Mouse (Mus musculus) embryonic fibroblast, embryonic 13.5 days (primary cell): ENCODE measurements around the gene Milr1. TPM values are rescaled to one million over a fixed set of nuclear protein-coding genes. Genes with fewer than 3 reads are reported as not detected.
"Not testable (repeated sequence)": the region's sequence is repeated elsewhere in the genome, so short reads cannot be mapped to it uniquely, and the experiment has no call there.

Source experiments
- H3K27ac ChIP-seq: 2 replicates; pipeline ENCODE4 v1.5.1; 2012; ENCODE audit warnings: low read length, control low read depth, inconsistent platforms; ENCODE audit not compliant: insufficient read depth
- H3K4me1 ChIP-seq: 2 replicates; pipeline ENCODE4 v1.6.1; 2011; ENCODE audit warnings: low read length; ENCODE audit not compliant: control insufficient read depth, insufficient read depth
- H3K4me3 ChIP-seq: 2 replicates; pipeline ENCODE4 v1.5.1; 2011; ENCODE audit warnings: mild to moderate bottlenecking, control low read depth, low read length; ENCODE audit not compliant: insufficient read depth
- CTCF ChIP-seq: IDR thresholded peaks from 2 replicates; pipeline ENCODE4 v1.5.1; 2011; ENCODE audit warnings: mild to moderate bottlenecking, control low read depth, low read length, moderate library complexity, borderline replicate concordance; ENCODE audit not compliant: insufficient read depth
- POLR2A ChIP-seq: IDR thresholded peaks from 2 replicates; pipeline ENCODE4 v1.6.1; 2011; ENCODE audit warnings: low read depth, mild to moderate bottlenecking, control low read depth, low read length, moderate library complexity
- polyA plus RNA-seq: library from polyadenylated mRNA; stranded (reverse); fragments of >200 nt; gene quantifications from 2 replicates; pipeline ENCODE4 v1.2.4, GENCODE M21; 2011; ENCODE audit warnings: low read depth; ENCODE audit not compliant: missing spikeins, insufficient read length

The Milr1 gene
- polyA plus RNA-seq, 1 experiment: 1.4 TPM

- H3K4me3 ChIP-seq: no peak overlapping the region
- peak overlapping the region; percentile 44; the same call in 1 of the 2 replicates for H3K27ac ChIP-seq
- H3K4me1 ChIP-seq: no peaks in the 10 kb centered on the region; the same call in none of the 2 replicates
- TF ChIP-seq CTCF: no peak
Measured at GRCm38 (mm10) chr11:106795679-106796078, 44.7 kb downstream of the Milr1 start.

DNA sequence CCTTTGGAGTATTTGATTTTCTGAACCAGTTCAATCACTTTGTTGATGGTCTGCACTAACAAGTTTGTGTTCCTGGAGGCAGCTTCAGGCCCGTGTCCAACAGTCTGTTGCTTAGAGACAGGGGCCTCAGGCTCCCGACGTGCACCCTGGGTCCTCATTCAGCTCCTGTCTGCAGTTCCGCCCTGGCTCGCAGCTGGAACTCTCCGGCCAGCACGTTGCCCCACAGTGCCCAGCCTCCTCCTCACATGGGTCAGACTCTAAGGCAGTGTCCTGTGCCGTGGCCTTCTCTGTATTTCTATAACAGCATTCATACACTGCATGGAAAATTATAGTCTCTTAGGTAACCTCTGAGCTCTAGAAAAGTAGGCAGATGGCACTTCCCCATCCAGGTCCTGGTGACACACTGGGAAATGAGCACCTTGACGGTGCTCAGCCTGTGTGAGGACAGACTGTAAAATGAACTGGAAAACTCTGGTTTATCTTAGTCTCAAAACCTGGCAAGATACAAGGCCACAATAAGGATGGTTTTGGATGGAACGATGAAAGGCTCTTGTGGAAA is 51.1 kb downstream of the Milr1 start:
- Histone ChIP-seq H3K4me1 (no peaks in the 10 kb centered on the region), H3K4me3 (no peak overlapping the region), H3K27ac (no peak overlapping the region)
- TF ChIP-seq POLR2A (no peak), CTCF (no peak)

- not testable (repeated sequence) for H3K27ac ChIP-seq, H3K4me3 ChIP-seq, H3K4me1 ChIP-seq
Measured at GRCm38 (mm10) chr11:106807442-106807841, 56.4 kb downstream of the Milr1 start.

DNA sequence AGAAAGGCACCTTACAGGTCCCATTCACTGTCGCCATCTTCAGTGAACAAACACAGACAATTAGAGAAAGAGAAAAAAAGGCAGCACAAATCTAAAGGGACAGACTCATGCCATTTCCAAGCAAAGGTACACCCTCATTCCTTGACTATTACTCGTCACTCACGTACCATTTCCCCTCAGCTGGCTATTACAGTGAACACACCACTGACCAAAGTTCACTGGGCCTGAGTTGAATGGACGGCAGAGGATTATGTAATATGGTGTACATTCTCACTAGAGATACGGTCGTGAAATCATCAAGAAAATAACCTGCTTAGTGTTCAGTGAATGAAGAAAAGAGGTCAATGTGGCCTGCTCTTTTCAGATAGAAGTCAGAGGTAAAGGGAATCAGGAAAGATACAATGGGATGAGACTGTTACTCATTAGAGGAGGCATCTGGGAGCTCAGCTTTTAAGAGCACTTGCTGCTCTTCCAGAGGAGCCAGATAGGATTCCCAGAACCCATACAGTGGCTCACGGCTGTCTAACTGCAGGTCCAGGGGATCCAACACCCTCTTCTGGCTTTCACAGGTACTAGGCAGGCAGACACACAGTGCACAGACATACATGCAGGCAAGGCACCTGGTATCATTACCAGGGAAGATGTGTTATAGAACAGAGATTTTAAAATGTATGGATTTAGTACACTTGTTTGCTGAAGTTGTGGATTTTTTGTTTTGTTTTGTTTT is 61.5 kb downstream of the Milr1 start:
- Histone ChIP-seq H3K27ac (no peak overlapping the region), H3K4me1 (no peaks in the 10 kb centered on the region; the same call in 1 of the 2 replicates), H3K4me3 (no peak overlapping the region)
- TF ChIP-seq CTCF (no peak), POLR2A (no peak)

DNA sequence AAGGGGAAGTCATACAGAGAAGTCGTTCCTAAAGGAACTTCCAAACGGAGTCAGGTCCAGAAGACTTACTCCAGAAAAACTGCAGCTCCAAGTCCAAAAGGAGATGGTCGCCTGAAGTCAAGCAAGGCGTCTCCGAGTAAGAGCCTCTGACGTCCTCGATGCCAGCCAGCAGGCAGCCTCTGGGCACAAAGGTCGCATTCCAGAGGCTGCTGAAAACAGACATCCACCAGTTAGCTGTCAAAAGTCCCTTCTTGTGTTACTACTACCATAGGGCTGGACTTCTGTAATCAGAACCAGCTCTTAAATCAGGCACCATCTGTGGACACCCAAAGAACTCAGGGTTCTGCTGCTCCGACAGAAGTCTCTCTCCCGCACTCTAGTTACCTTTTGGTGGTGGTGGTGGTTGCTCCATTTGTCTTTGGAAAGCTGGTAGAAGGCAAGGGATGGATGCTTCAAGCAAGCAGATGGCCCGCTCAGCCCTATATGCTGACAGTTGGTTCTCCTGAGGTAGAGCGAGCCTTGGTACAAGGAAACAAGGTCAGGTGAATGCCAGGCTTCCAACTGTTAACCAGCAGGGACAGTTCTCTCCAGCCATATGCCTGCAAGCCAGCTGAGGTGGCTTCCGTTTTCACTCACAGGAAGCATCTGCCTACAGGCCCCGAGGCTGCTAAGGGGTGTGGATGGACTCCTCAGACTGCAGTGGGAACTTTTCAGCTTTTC is 63.7 kb downstream of the Milr1 start:
- Histone ChIP-seq H3K27ac (no peak overlapping the region), H3K4me1 (no peaks in the 10 kb centered on the region), H3K4me3 (no peak overlapping the region)
- TF ChIP-seq CTCF: no peak
- no peak for TF ChIP-seq POLR2A

GRCm38 (mm10) chr11:106815331-106815730 is 64.3 kb downstream of the Milr1 start:
- no peak overlapping the region for H3K27ac ChIP-seq

GRCm38 (mm10) chr11:106815761-106816160 is 64.7 kb downstream of the Milr1 start:
- Histone ChIP-seq H3K27ac (no peak overlapping the region), H3K4me1 (no peaks in the 10 kb centered on the region), H3K4me3 (no peak overlapping the region)
- no peak for TF ChIP-seq POLR2A
- no peak for TF ChIP-seq CTCF

More at GRCm38 (mm10) chr11:106815331-106815730, 64.3 kb downstream of the Milr1 start:
- no peaks in the 10 kb centered on the region for H3K4me1 ChIP-seq
- no peak for TF ChIP-seq CTCF
- no peak for TF ChIP-seq POLR2A
- H3K4me3 ChIP-seq: no peak overlapping the region

DNA sequence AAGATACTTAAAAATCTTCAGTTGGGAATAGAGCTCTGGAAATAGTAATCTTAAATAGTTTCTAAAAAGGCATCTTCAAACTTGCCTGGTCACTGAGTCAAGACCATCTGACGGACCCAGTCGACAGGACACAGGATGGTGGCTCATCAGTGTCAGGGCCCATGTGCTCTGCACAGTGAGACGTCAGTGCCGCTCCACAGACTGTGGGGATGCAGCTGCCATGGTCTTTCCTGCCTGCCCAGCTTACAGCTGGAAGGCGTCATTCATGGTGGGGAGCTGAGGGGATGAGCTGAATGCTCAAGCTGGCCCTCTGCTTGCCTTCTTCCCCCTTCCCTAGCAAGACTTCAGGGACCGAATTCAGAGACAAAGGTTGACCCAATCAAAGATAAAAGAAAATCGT is 65.3 kb downstream of the Milr1 start:
- no peak for TF ChIP-seq CTCF
- TF ChIP-seq POLR2A: no peak
- H3K4me3 ChIP-seq: no peak overlapping the region
- 0 out of 2 replicates have a peak, but pooled peaks cover under 1% of the 10 kb centered on the region for H3K4me1 ChIP-seq

DNA sequence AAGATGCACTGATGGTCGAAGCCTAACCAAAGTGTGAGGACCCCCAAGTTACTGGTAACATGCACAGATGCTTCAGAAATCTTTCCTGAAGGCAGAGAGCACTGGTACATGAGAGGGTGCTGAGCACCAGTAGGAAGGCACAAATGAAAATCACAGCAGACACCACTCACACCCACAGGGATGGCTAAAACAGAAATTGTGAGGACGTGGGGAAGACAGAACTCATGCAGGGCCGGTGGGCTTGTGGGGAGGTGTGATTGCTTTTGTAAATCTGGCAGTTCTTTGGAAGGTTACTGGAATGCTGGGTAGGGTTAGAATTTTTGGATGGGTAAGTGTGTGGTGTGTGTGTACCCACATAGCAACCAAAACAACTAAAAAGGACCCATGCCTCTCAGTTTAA is 66.1 kb downstream of the Milr1 start:
- 0 out of 2 replicates have a peak, but pooled peaks cover 2% of the 10 kb centered on the region for H3K4me1 ChIP-seq
- no peak overlapping the region for H3K4me3 ChIP-seq
- no peak overlapping the region for H3K27ac ChIP-seq
- no peak for TF ChIP-seq CTCF
- no peak for TF ChIP-seq POLR2A

More for the DNA sequence above, 65.3 kb downstream of the Milr1 start:
- no peak overlapping the region for H3K27ac ChIP-seq

DNA sequence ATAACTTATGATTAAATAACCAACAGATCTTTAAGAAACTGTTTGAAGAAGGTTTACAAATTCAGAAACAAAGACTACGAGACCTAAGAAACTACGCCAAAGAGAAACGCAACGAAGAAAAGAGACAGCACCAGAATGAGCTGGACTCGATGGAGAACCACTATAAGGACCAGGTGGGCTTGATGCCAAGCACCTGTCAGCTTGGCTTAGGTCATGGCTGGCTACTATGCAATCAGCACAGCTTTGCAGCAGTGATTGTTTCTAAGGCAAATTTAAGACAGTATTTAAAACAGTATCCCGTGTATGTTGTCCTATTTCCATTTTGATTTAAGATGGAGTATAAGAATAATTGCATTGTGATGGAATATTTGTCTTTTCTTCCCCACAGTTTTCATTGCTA is 66.8 kb downstream of the Milr1 start:
- Histone ChIP-seq H3K4me1 (0 out of 2 replicates have a peak, but pooled peaks cover 2% of the 10 kb centered on the region), H3K4me3 (no peak overlapping the region), H3K27ac (no peak overlapping the region)
- TF ChIP-seq POLR2A: no peak
- TF ChIP-seq CTCF: no peak
